Mouse (Mus musculus): ENCODE results near the gene Slc35c2. TPM values are rescaled to one million over a fixed set of nuclear protein-coding genes. Genes with fewer than 3 reads are reported as not detected.

Slc35c2 gene
- polyA plus RNA-seq, 1 experiment from 2014 or later = 72.8 TPM

DNA sequence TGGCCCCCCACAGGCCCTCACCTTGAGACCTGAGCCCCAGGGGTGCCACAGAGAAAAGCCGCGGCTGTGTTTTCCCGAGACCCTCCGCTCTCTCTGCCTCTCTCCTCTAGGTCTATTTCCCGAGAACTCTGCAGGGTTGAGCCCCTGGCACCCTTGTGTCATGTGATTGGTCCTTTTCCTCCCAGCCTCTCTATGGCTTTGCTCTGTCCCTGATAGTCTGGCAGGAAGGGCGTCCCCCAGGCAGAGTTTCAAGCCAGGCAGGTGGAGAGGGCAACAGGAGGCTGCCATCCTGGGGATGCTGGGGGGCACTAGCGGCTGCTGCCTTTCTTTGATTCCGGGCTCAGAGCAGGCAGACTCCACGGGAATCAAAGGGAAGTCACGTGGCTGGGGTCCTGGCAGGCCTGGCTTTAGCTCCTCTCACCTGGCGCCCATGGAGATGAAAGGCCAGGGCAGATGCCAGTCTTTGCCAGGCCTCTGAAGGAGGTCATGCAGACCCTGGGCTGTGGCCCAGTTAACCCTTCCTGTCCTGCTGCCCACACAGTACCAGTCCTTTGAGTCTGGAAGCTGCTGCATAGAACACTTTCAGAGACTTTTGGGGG, 44.4 kb downstream of the Slc35c2 start:
- DNase-seq (ENCODE audit: low spot score) = no peak
- Histone ChIP-seq H3K9me3 (replicated peaks) (no peaks in the 10 kb centered on the region), H3K27ac (replicated peaks) (0 out of 2 replicates have a peak overlapping the region, but pooled peaks have one; percentile 18), H3K27me3 (ENCODE audit: low read depth, poor library complexity, severe bottlenecking) (peaks cover 100% of the 10 kb centered on the region), H3K36me3 (no peaks in the 10 kb centered on the region), H3K4me3 (peak overlapping the region; percentile 24; the same call in 1 of the 2 replicates), H3K4me1 (peaks cover 53% of the 10 kb centered on the region)
- 3% methylated on average over 11 of the region's 11 CpGs for WGBS

DNA sequence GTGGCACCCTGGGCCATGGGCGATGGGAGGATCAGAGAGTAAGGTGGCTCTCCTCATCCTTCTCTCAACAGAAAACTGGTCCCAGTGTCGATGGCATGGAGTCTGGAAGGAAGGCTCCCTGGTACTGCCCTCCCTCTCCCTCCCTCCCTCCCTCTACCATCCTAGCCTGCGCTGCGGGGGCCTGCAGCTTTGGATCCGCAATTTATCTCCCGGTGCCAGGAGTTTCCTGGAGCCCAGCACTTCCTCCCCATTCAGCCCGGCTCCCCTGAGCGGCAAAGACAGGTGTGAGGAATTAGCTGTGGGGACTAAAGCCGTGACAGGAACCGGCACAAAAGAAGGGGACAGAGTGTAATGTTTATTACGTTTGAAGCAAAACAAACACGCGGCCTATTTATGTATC, 45.1 kb downstream of the Slc35c2 start:
- H3K9me3 ChIP-seq (replicated peaks) = no peaks in the 10 kb centered on the region
- H3K27ac ChIP-seq (replicated peaks) = no peak overlapping the region
- DNase-seq (ENCODE audit: low spot score) = no peak
- H3K4me1 ChIP-seq = peaks cover 55% of the 10 kb centered on the region
- no peaks in the 10 kb centered on the region for H3K36me3 ChIP-seq
- H3K4me3 ChIP-seq = 0 out of 2 replicates have a peak overlapping the region, but pooled peaks have one; percentile 11
- peaks cover 100% of the 10 kb centered on the region for H3K27me3 ChIP-seq (ENCODE audit: low read depth, poor library complexity, severe bottlenecking)
- WGBS = 3% methylated on average over 13 of the region's 13 CpGs

DNA sequence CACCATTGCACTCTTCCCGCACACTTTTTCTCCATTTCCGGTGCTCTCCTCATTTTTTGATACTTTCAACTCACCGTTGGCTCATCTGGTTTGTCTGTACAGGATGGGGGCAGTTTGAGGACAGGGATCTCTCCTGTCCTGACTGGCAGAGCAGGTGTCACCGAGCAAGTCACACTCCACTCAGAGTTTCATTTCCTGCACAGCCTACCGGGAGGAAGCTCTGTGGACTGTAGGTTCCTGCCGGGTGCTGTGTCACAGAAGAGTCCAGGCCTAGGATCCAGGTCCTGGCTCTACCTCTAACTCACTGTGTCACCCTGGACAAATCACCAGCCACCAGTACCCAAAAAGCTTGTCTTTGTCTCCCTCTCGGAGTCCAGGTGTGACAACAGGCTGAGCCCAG, 45.9 kb downstream of the Slc35c2 start:
- Histone ChIP-seq H3K4me3 (no peak overlapping the region), H3K27ac (replicated peaks) (no peak overlapping the region), H3K36me3 (no peaks in the 10 kb centered on the region), H3K4me1 (peaks cover 47% of the 10 kb centered on the region), H3K9me3 (replicated peaks) (no peaks in the 10 kb centered on the region), H3K27me3 (ENCODE audit: low read depth, poor library complexity, severe bottlenecking) (peaks cover 100% of the 10 kb centered on the region)
- no peak for DNase-seq (ENCODE audit: low spot score)
- WGBS = 61% methylated on average over 7 of the region's 7 CpGs

DNA sequence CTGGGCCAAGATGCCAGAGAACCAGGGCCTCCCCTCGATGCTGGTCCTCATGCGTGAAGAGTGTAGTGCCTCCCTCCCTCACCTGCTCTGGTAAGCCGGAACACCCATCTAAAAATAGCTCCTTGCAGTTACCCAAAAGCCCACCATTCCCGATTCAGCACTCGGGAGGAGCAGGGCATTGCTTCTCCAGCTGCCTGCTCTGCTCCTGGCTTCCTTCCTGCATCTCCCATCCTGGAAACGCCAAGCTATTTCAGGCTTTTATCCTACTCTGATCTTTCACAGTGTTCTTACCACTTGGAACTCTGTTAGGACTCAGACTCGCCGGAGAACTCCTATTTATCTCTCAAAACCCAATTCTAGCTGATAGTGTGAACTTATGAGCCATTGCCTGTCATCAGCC, 47.3 kb downstream of the Slc35c2 start:
- Histone ChIP-seq H3K27me3 (ENCODE audit: low read depth, poor library complexity, severe bottlenecking) (peaks cover 100% of the 10 kb centered on the region), H3K4me1 (peaks cover 41% of the 10 kb centered on the region), H3K9me3 (replicated peaks) (no peaks in the 10 kb centered on the region), H3K27ac (replicated peaks) (no peak overlapping the region), H3K4me3 (no peak overlapping the region), H3K36me3 (no peaks in the 10 kb centered on the region)
- no peak for DNase-seq (ENCODE audit: low spot score)
- WGBS = 37% methylated on average over 8 of the region's 8 CpGs

DNA sequence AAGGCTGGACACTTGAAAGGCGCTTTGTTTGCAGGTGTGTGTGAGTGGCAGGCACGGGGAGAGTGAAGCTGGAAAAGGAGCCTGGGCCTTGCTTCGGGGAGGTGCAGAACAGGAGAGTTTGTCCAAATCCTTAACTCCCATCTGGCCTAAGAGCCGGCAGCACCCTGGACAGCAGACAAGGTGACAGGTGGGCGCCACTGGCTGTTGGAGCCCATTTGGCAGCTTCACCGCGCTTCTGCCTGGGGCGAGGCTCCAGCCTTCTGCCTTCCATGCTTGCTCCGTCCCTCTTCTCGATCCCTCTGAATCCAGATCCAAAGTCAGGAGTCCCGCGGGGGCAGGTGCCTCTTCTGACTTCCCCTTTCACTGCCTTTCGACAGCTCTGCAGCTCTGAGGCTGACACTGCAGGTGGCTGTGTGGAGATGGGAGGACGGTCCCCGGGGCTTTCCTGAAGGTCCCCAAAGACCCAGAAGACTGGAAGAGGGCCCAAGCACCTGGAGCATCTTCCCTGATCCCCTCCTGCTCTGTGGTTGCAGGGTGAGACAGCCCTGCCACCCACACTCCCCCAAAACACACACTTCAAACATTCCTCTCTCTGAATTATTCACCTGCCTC, 48.0 kb downstream of the Slc35c2 start:
- 21% methylated on average over 15 of the region's 15 CpGs for WGBS
- no peak for DNase-seq (ENCODE audit: low spot score)
- Histone ChIP-seq H3K27me3 (ENCODE audit: low read depth, poor library complexity, severe bottlenecking) (peaks cover 100% of the 10 kb centered on the region), H3K4me1 (peaks cover 48% of the 10 kb centered on the region), H3K9me3 (replicated peaks) (no peaks in the 10 kb centered on the region), H3K4me3 (no peak overlapping the region), H3K36me3 (no peaks in the 10 kb centered on the region), H3K27ac (replicated peaks) (no peak overlapping the region)

DNA sequence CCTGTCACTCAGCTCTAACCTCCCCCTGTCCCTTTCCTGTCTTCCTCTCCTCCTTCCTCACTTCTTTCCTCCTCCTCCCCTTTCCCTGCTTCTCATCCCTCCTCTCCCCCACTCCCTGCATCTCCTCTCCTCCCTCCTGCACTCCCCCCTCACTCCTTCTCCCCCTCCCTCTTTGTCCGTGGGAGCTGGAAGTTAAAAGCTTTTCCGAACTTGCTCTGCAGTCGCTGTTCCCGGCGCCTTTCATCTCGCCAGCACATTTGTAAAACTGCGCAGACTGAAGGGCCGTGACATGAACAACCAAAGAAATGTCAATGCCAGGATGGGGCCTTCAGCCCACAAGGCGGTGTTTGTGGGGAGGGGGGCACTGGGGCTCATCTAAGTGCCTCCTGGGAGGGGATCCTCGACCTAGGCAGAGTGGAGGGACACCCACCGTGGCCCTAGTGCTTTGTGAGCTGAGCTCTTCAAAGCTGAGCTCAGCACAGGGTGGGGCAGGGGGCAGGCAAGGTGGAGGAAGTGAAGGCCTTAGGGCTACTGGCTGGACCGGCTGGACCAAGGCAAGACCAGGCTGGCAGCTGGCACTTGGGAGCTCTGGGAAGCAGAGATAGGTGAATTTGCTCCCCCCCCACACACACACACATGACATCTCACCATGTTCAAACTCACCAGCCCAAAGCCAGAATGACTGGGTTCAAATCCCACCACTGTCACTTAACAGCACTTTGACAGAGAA, 49.1 kb downstream of the Slc35c2 start:
- H3K4me3 ChIP-seq = peak overlapping the region; percentile 7; the same call in 1 of the 2 replicates
- DNase-seq (ENCODE audit: low spot score) = peak; percentile 50

DNA sequence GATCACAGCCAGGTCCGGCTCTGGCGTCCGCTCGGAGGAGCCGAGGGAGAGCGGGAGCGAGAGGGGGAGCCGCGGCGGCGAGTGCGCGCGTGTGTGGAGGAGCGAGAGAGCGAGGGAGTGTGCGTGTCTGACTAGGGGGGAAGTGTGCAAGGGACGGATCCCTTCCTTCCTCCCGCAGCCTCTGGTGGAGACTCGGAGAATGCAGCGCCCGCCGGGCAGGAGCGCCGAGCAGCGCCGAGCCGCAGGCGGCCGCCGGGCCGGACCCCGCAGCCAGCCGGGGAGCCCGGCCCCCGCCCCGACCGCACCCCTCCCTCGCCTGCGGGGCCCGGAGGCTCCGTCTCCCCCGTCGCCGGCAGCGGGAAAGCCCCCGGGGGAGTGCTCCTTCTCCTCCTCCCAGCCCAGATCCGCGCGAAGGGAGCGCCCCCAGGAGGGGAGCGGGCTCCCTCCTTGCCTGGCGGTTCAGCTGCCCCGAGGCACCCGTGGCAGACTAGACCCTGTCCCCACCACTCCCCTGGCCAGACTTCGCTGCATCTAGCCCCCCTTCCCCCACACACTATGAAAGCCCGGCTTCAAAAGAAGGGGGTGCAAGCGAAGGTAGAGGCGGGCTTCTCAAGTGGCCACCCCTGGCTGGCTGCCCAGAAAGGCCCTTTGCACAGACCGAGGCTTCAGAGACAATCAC, 52.9 kb downstream of the Slc35c2 start, which contains the start of gene Cdh22:
TSS of gene Cdh22 (minus strand) at position 241 of the 679 bp plus-strand sequence.
- under 1% methylated on average over 51 of the region's 60 CpGs for WGBS
- Histone ChIP-seq H3K4me1 (peaks cover 62% of the 10 kb centered on the region), H3K4me3 (peak within 1 kb of the TSS; percentile 69), H3K27ac (replicated peaks) (peak within 1 kb of the TSS; percentile 87), H3K9me3 (replicated peaks) (no peaks in the 10 kb centered on the region), H3K27me3 (ENCODE audit: low read depth, poor library complexity, severe bottlenecking) (peaks cover 100% of the 10 kb centered on the region), H3K36me3 (no peaks in the 10 kb centered on the region)
- DNase-seq (ENCODE audit: low spot score) = peak; percentile 87

More for the DNA sequence above, 49.1 kb downstream of the Slc35c2 start:
- no peaks in the 10 kb centered on the region for H3K9me3 ChIP-seq (replicated peaks)
- H3K27me3 ChIP-seq (ENCODE audit: low read depth, poor library complexity, severe bottlenecking) = peaks cover 100% of the 10 kb centered on the region
- H3K36me3 ChIP-seq = no peaks in the 10 kb centered on the region
- WGBS = 6% methylated on average over 12 of the region's 12 CpGs
- peak overlapping the region; percentile 67 for H3K27ac ChIP-seq (replicated peaks)
- peaks cover 57% of the 10 kb centered on the region for H3K4me1 ChIP-seq

DNA sequence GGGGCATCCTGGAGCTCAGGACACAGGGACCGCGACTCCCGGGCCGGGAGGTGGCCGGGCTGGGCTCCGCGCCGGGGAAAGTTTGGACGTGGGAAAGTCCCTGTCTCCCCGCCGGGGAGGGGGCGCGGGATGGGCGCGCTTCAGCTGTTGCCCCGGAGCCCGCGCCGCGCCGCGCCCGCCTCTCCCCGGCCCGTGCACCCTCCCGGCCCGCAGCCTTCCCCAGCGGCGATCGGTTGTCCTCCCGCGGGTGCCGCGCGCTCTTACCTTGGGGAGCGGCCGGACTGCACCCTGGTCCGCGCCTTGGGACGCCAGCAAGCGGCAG, 53.4 kb downstream of the Slc35c2 start:
- Histone ChIP-seq H3K4me1 (peaks cover 63% of the 10 kb centered on the region), H3K36me3 (no peaks in the 10 kb centered on the region), H3K27ac (replicated peaks) (peak overlapping the region; percentile 87), H3K4me3 (peak overlapping the region; percentile 69), H3K27me3 (ENCODE audit: low read depth, poor library complexity, severe bottlenecking) (peaks cover 100% of the 10 kb centered on the region), H3K9me3 (replicated peaks) (no peaks in the 10 kb centered on the region)
- no peak for DNase-seq (ENCODE audit: low spot score)
- under 1% methylated on average over 41 of the region's 41 CpGs for WGBS

DNA sequence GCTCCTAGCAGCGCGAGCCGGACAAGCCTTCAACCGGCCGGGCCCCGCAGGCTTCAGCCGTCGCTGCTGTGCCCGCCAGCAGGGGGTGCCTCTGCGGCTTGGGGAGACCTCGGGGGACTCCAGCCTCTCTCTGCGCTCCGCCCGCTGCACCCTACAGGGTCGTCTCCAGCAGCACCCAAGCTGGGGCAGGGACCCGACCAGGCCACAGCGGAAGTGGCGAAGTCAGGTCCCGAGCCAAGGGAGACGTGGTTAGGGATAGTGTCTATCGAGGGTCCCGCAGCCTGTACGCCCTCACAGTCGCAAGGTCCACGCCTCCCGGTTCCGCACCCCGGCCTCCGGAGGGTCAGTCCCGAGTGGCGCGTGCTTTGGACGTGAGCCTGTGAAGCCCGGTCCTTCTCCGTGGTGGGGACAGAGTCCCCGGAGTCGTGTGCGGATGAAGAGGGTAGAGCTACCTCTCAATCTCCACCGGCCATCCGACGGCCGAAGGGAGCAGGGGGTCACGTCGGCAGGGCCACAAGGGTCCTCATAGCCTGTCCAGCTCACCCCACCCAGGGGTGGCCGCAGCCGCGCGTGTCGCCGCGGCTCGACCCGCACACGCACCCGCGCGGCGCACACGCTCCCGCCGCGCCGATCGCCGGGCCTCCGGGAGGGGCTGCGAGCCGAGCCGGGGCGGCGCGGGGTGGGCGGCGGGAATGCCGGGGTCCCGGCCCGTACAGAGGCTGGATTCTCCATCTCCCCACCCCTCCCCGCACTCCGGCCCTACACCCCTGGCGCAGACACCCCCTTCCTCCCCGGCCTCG, 54.0 kb downstream of the Slc35c2 start:
- no peaks in the 10 kb centered on the region for H3K36me3 ChIP-seq
- peaks cover 62% of the 10 kb centered on the region for H3K4me1 ChIP-seq
- no peaks in the 10 kb centered on the region for H3K9me3 ChIP-seq (replicated peaks)
- under 1% methylated on average over 82 of the region's 82 CpGs for WGBS
- peak overlapping the region; percentile 69 for H3K4me3 ChIP-seq
- H3K27ac ChIP-seq (replicated peaks) = peak overlapping the region; percentile 87
- H3K27me3 ChIP-seq (ENCODE audit: low read depth, poor library complexity, severe bottlenecking) = peaks cover 100% of the 10 kb centered on the region
- DNase-seq (ENCODE audit: low spot score) = peak; percentile 76

DNA sequence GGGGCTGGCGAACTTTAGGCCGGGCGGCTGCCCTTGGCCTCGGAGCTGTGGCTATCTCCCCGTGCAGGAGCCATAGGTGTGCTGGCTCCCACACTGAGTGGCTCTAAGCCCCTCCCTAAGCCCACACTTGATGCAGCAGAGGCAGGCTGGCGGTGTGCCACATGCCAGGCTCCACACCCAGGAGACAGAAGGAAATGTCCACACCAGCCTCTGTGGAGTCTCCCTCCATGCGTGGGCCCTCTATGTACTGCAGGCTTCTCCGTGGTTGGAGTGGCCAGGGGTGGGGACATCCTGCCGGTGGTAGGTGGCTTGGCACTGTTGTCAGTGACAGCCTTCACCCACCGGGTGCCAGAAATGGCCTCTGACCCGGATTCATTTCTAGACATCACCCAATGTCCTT, 58.6 kb downstream of the Slc35c2 start:
- DNase-seq (ENCODE audit: low spot score) = no peak
- peaks cover 91% of the 10 kb centered on the region for H3K27me3 ChIP-seq (ENCODE audit: low read depth, poor library complexity, severe bottlenecking)
- H3K9me3 ChIP-seq (replicated peaks) = no peaks in the 10 kb centered on the region
- no peaks in the 10 kb centered on the region for H3K36me3 ChIP-seq
- no peak overlapping the region for H3K4me3 ChIP-seq
- H3K27ac ChIP-seq (replicated peaks) = no peak overlapping the region
- 88% methylated on average over 11 of the region's 11 CpGs for WGBS
- H3K4me1 ChIP-seq = peaks cover 42% of the 10 kb centered on the region
